In the genomic region with DNA sequence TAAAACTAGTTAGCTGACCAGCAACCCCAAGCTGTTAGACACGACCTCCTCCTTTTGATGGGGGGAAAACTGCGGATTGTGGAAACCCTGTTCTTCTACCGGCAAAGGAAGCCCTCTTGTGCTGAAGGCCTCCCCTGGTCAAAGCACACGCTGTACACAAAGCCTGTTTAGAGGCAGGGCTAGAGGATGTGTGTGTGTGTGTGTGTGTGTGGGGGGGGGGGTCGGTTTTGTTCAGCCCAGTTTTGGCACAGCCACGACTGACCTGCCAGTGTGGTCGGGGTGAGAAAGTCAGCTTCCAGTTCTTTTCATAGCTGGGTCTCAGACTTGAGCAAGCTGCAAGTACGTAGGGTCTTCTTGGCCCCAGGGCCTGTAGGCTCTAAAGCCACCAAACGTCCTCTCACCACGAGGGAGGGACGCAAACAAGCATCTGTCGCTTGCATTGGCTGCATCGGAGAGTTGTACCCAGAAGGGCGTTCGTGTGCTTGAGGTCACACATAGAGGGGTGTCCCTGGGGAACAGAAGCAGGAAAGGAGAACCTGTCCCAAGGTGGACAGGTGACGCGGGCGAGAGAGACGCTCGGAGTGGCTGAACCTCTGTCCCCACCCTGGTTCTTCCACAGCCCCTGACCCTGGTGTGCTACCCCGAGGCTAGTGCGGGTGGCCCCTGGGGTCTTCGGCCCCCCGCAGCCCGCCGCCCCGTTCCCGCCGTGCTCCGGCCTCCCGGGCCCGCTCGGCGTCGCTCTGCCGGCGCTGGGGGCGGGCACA, we compare ENCODE assay signal across 8 mouse cellular contexts. TPM values are rescaled to one million over a fixed set of nuclear protein-coding genes. Genes with fewer than 3 reads are reported as not detected.
DNase-seq lines count a peak whose midpoint lies in the region; ATAC-seq and TF ChIP-seq lines count a peak whose summit lies in the region.

No protein-coding gene starts in this region.

- no peaks in the 10 kb centered on the region for H3K9me3 ChIP-seq in liver, embryonic 12.5 days (replicated peaks)

- peak overlapping the region; percentile 97 for H3K4me2 ChIP-seq in liver, embryonic 12.5 days
- peak overlapping the region; percentile 76 for H3K4me2 ChIP-seq in myocyte (ENCODE audit: low read depth)

- peak; percentile 38 for ATAC-seq in CD4-positive, CD25-positive, alpha-beta regulatory T cell, adult 4 months
- ATAC-seq in activated CD4-positive, CD25-positive, alpha-beta regulatory T cell, adult 4 months = peak; percentile 25
- peak; percentile 77 for ATAC-seq in common myeloid progenitor, adult 5-6 weeks (replicated peaks; ENCODE audit: low read depth, poor library complexity, severe bottlenecking)
- peak; percentile 75 for ATAC-seq in liver, embryonic 12.5 days

- H3K4me1 ChIP-seq in liver, embryonic 12.5 days = peaks cover 73% of the 10 kb centered on the region

- H3ac ChIP-seq in myocyte (ENCODE audit: control insufficient read depth, insufficient read length) = peak overlapping the region; percentile 28

- peak overlapping the region; percentile 85 for H3K4me3 ChIP-seq in liver, embryonic 12.5 days
- H3K4me3 ChIP-seq in myocyte = peak overlapping the region; percentile 70

- H3K36me3 ChIP-seq in liver, embryonic 12.5 days = peaks cover 17% of the 10 kb centered on the region
- no peaks in the 10 kb centered on the region for H3K36me3 ChIP-seq in myocyte (ENCODE audit: control insufficient read depth, insufficient read depth)

- no peaks in the 10 kb centered on the region for H3K27me3 ChIP-seq in liver, embryonic 12.5 days (replicated peaks)
- no peaks in the 10 kb centered on the region for H3K27me3 ChIP-seq in myocyte (ENCODE audit: control insufficient read depth, insufficient read depth, insufficient read length)

- WGBS in liver, embryonic 12.5 days (ENCODE audit: insufficient replicate concordance) = 1% methylated on average over 37 of the region's 38 CpGs

- peak overlapping the region; percentile 98 for H3K27ac ChIP-seq in liver, embryonic 12.5 days

- no peak for TF ChIP-seq POLR2A in myocyte (IDR thresholded peaks at IDR 0.05; ENCODE audit: insufficient read length, low read depth)

- DNase-seq in heart, adult 18-20 months = peak; percentile 56 to 75
- DNase-seq in kidney, adult 18-20 months = peak; percentile 54
- DNase-seq in thymus, postnatal 10 days (ENCODE audit: low spot score in 2 of 2) = peak; percentile 25 to 44

- peak overlapping the region; percentile 97 for H3K9ac ChIP-seq in liver, embryonic 12.5 days

- no peaks in the 10 kb centered on the region for H3K79me2 ChIP-seq in myocyte (ENCODE audit: control insufficient read depth, insufficient read depth)

TF ChIP-seq in myocyte, 11 proteins besides CTCF, POLR2A, EP300 and RAD21:
- TF ChIP-seq CEBPB (IDR thresholded peaks at IDR 0.05; ENCODE audit: insufficient read depth, poor library complexity, severe bottlenecking) = no peak
- no peak for TF ChIP-seq SRF (IDR thresholded peaks at IDR 0.05; ENCODE audit: control insufficient read depth, insufficient read length, low read depth)
- no peak for TF ChIP-seq MAX (IDR thresholded peaks at IDR 0.05; ENCODE audit: low read depth)
- TF ChIP-seq E2F4 (IDR thresholded peaks at IDR 0.05; ENCODE audit: insufficient read depth) = no peak
- no peak for TF ChIP-seq POLR2AphosphoS2 (IDR thresholded peaks at IDR 0.05; ENCODE audit: insufficient read length, low read depth)
- no peak for TF ChIP-seq MYOG (IDR thresholded peaks at IDR 0.05; ENCODE audit: control insufficient read depth in 1 of 3, insufficient read depth in 1 of 3, insufficient read length in 2 of 3, low read depth in 2 of 3)
- no peak for TF ChIP-seq MYOD1 (IDR thresholded peaks at IDR 0.05; ENCODE audit: control insufficient read depth in 1 of 3, insufficient read length in 2 of 3, low read depth in 2 of 3)

RNA-seq across cellular contexts. Expression of a gene that starts 0.4 kb away (rescaled TPM):
- polyA plus RNA-seq in CD4-positive, CD25-positive, alpha-beta regulatory T cell, adult 4 months (2017; shearing (Covaris generic)) = 100 to 1,000 TPM in 1 of 2 experiments, 10 to 100 TPM in 1; 80.0 to 105 TPM
- 10 to 100 TPM; 73.0 to 86.2 TPM for polyA plus RNA-seq in activated CD4-positive, CD25-positive, alpha-beta regulatory T cell, adult 4 months (2017; shearing (Covaris generic))
- total RNA-seq in common myeloid progenitor, adult 5-6 weeks (2017) = 59.5 and 75.8 TPM in 2 replicates
- 10 to 100 TPM; 18.0 to 19.2 TPM for total RNA-seq in heart, adult 18-20 months (2021)
- 60.2 and 66.4 TPM in 2 replicates for polyA plus RNA-seq in liver, embryonic 12.5 days (2016; fragmentation: Nextera tagmentation; extraction: Ambion mirVana)
- 30.6 TPM for polyA plus RNA-seq in myocyte (2012; fragmentation: generic; extraction: Trizol)

Comparison
In these comparisons a context has a peak if more than half of its experiments do, and no peak if none do; other contexts are left out.
1. Peak in every context shown above with its lines: DNase-seq, ATAC-seq, H3K4me3 ChIP-seq and H3K27ac ChIP-seq.
2. ATAC-seq: peak in every context shown above with its lines; median percentile 77 in common myeloid progenitor, adult 5-6 weeks; 75 in liver, embryonic 12.5 days; 38 in CD4-positive, CD25-positive, alpha-beta regulatory T cell, adult 4 months; 25 in activated CD4-positive, CD25-positive, alpha-beta regulatory T cell, adult 4 months.